Mouse (Mus musculus) cerebellum, postnatal 14 days (tissue): ENCODE data around the gene Wdr62.
"Not testable (repeated sequence)": the region's sequence is repeated elsewhere in the genome, so short reads cannot be mapped to it uniquely, and the experiment has no call there.

Experiments used
- DNase-seq, 2 experiments: peaks; one replicate each; pipeline ENCODE4 v3.0.0; 2021; ENCODE audit warnings: mixed read lengths in 2 of 2

Gene Wdr62

GRCm38 (mm10) chr7:30251956-30252954 lies 28.0 kb downstream of the Wdr62 start:
- no peak for DNase-seq

GRCm38 (mm10) chr7:30237374-30237773 lies 42.8 kb downstream of the Wdr62 start:
- DNase-seq = not testable (repeated sequence)

- no peak for DNase-seq
These were observed 44.6 kb downstream of the Wdr62 start, which contains the start of gene Ovol3 for GRCm38 (mm10) chr7:30235625-30236024. Ovol3 (minus strand) TSS chr7:30235725.

GRCm38 (mm10) chr7:30235091-30235490 lies 45.1 kb downstream of the Wdr62 start:
- DNase-seq = no peak

- DNase-seq = no peak
These were observed 45.9 kb downstream of the Wdr62 start for GRCm38 (mm10) chr7:30234276-30234858.

GRCm38 (mm10) chr7:30233387-30233786 lies 46.8 kb downstream of the Wdr62 start:
- DNase-seq = peak; percentile 53 to 74

- DNase-seq = peak; percentile 68 to 88
These were observed 47.5 kb downstream of the Wdr62 start for GRCm38 (mm10) chr7:30232631-30233148.

- DNase-seq = peak; percentile 98
These were observed 48.4 kb downstream of the Wdr62 start, which contains the start of the genes Polr2i and Tbcb for GRCm38 (mm10) chr7:30231669-30232454. Polr2i (plus strand) TSS chr7:30231948. Tbcb (minus strand) TSS chr7:30232272.

- no peak for DNase-seq
These were observed 48.9 kb downstream of the Wdr62 start for GRCm38 (mm10) chr7:30231328-30231668.

GRCm38 (mm10) chr7:30224206-30224605 lies 56.0 kb downstream of the Wdr62 start:
- DNase-seq = no peak

- DNase-seq = no peak
These were observed 58.0 kb downstream of the Wdr62 start for GRCm38 (mm10) chr7:30222205-30222604.

- DNase-seq = no peak
These were observed 58.8 kb downstream of the Wdr62 start for GRCm38 (mm10) chr7:30221433-30221832.

GRCm38 (mm10) chr7:30220008-30220356 lies 60.2 kb downstream of the Wdr62 start:
- DNase-seq = no peak

- DNase-seq = peak; percentile 61 to 67
These were observed 60.8 kb downstream of the Wdr62 start for GRCm38 (mm10) chr7:30219293-30220007.

- DNase-seq = no peak
These were observed 62.9 kb downstream of the Wdr62 start for GRCm38 (mm10) chr7:30217277-30217676.

GRCm38 (mm10) chr7:30216723-30217151 lies 63.5 kb downstream of the Wdr62 start:
- peak; percentile 92 to 95 for DNase-seq

GRCm38 (mm10) chr7:30215875-30216274 lies 64.3 kb downstream of the Wdr62 start:
- DNase-seq = no peak

- no peak for DNase-seq
These were observed 66.3 kb downstream of the Wdr62 start for GRCm38 (mm10) chr7:30213881-30214280.

GRCm38 (mm10) chr7:30211025-30211424 lies 69.2 kb downstream of the Wdr62 start:
- DNase-seq = no peak

GRCm38 (mm10) chr7:30206364-30206763 lies 73.9 kb downstream of the Wdr62 start:
- not testable (repeated sequence) for DNase-seq

- peak; percentile 87 to 88 for DNase-seq
These were observed 74.8 kb downstream of the Wdr62 start for GRCm38 (mm10) chr7:30205383-30205782.

GRCm38 (mm10) chr7:30204380-30204779 lies 75.8 kb downstream of the Wdr62 start:
- DNase-seq = no peak
